Mouse (Mus musculus) heart, adult 8-10 months (tissue): ENCODE results near the gene Actr3. TPM values are rescaled to one million over a fixed set of nuclear protein-coding genes. Genes with fewer than 3 reads are reported as not detected.
A peak's percentile ranks its signal among the peaks of the same experiment; 100 is the strongest.

Experiments
- DNase-seq: peaks from one replicate; pipeline ENCODE4 v3.0.0; 2022; ENCODE audit warnings: low spot score
- total RNA-seq, 4 experiments: library from RNA; stranded (reverse); gene quantifications; 2 replicates each; pipeline ENCODE4 v1.2.4; 2022

The Actr3 gene
- total RNA-seq = 100 to 1,000 TPM in 2 of 4 experiments, 10 to 100 TPM in 2; 93.7 to 107 (median 101) TPM

DNA sequence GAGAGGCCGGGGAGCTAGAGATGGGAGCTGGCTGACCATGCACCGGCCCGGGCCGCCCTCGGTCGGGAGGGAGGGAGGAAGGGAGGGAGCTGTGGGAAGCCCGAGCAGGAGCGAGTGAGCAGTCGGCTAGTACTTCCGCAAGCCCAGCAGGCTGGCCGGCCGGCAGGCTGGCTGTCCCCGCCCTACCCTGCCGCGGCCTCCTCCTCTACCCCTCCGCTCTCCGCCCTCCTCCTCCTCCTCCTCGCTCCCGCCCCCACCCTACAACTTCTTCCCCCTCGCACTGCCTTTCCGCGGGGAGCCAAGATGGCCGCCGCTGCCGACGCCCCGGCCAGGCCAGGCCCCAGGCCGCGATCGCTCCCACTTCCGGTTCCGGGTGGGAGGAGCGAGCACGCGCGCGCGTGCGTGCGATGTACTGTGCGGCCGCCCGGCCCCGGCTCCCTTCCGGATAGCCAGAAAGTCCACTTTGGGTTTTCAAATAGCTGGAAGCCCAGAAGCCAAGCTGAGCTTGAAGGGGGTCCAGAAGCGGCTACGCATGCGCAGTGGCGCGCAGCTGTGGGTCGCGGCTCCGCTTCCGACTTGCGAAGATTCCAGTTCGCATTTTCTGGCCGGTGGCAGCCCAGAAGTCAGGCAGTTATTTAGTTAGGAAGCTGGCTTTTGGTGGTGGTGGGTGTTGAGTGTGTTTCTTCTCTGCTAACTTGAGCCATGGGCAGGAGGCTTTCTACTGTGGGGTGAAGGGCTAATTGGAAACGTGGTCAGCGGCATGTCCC, at the start of gene Actr3:
Gene Actr3, minus strand, starts transcription at position 359 of the 767 bp plus-strand sequence.
- DNase-seq = peak; percentile 100

DNA sequence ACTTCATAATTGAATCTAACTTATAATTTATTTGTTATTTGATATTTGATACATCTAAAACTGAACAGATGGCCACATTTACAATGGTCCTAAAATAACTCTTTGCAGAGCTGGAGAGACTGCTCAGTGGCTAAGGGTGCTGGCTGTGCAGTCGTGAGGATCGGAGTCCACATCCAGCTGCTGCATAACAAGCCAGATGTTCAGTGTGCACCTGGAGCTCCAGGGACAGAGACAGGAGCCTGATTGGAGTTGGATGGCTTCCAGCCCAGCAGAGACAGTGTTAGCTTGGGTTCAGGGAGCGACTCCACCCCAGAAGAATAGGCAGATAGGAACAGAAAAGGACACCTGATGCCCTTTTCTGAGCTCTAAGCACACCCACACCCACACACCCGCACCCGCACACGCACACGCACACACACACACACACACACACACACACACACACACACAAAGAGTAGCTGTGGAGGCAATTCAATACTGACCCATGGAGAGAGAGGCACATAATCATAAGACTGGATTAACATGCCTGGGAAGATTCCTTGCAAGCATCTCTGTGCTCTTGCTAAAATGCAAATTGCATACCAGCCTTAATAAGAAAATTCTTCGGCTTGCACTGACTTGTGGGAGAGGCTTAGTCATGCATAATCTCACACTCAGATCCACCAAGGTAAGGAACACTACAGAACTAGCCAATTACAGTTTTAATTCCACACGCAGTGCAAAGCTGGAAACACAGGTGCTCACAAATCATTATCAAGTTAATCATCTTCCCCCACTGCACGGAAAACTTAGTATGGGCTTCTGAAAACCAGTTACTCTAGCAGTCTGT, 47.1 kb upstream of the Actr3 start:
- DNase-seq = no peak

GRCm38 (mm10) chr1:125481842-125482241, 46.3 kb upstream of the Actr3 start:
- peak; percentile 11 for DNase-seq

- no peak for DNase-seq
Measured at GRCm38 (mm10) chr1:125478588-125478987, 43.1 kb upstream of the Actr3 start.

DNA sequence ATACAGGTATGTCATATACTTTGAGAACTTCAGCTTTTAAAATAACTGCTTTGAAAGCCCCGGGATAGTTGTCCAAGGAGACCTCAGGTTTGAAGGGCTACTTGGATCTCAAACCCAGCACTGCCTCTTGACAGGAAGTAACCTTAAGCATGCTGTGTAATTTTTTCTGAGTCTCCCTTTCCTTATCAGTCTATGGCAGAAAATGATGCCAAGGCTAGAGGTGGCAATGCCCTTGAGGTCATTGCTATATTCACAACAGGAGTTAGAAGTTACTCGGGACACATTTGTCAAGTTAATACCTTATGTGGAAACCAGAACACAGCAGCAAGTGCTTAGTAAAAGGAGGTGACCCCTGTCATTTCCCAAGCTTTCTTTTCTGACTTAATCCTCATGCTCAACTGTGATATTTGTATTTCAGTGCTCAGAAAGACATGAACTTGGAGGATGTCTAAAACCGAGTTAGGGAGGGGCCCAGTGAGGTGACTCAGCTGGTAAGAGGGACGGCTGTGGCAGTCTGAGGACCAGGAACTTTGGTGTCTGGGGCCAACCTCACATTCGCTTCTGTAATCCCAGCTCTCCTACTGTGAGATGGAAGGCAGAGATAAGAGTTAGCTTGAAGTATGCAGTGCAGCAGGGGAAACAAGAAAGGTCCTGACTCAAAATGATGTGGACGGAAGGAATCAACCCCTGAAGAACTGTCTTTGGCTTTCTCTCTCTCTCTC, 40.6 kb upstream of the Actr3 start:
- DNase-seq = no peak

DNA sequence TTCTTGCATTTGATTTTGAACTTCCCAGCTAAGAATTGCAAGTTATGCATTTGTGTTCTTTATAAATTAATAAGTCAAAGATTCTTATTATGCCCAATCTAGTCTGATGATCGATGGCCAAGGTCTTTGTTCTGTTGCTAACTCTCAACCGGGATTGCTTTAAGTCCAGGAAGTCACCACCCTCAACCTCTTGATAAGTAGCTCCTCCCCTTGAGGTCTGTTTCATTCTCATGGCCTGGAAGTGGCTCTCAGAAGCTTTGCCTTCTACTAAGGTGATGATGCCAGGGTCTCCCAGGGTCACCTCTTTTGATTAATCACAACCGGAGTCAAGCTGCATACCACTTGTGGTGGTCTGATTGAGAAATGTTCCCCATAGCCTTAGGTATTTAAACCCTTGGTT, 38.3 kb upstream of the Actr3 start:
- no peak for DNase-seq

GRCm38 (mm10) chr1:125473126-125473666, 37.7 kb upstream of the Actr3 start:
- peak; percentile 19 for DNase-seq

- DNase-seq = peak; percentile 17
Measured at GRCm38 (mm10) chr1:125470805-125471648, 35.5 kb upstream of the Actr3 start.

DNA sequence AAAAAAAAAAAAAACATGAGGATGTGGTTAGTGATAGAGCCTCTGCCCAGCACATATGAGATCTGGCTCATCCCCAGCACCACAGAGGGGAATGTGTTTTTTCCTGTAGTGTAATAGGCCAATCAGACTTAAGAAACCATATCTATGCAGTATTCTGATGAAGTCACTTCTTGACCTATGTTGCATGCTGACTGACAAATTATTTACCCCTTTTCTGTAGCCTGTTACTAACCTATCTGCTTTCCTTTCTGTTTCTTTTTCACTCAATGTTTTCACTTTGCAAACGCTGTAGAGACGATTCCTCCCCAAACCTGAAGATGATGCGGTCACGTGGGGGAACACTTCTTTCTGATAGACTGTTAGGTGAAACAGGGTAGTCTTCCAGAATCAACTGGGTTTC, 32.4 kb upstream of the Actr3 start:
- no peak for DNase-seq

GRCm38 (mm10) chr1:125466621-125467257, 31.2 kb upstream of the Actr3 start:
- DNase-seq = peak; percentile 34

DNA sequence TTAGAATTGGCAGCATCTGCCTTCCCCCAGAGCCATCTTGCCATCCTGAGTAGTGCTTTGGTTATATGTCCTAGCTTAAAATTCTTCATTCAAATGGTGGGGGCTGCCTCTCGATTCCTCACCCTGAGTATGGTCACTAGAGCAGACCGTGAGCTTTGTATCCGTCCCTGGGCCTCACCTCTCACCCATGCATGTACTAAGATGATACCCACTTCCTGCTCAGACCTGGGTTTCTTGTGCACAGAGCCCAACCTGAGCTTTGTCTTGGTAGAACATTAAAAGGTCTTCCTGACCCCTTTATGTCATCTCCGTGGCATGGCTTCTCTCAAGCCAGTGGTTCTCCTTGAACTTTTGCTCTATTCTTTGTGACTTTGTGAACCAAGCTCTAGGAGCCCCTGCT, 28.5 kb upstream of the Actr3 start:
- DNase-seq = no peak

GRCm38 (mm10) chr1:125463349-125463748, 27.8 kb upstream of the Actr3 start:
- DNase-seq = no peak

GRCm38 (mm10) chr1:125462917-125463316, 27.4 kb upstream of the Actr3 start:
- DNase-seq = no peak

GRCm38 (mm10) chr1:125458531-125458930, 23.0 kb upstream of the Actr3 start:
- DNase-seq = peak; percentile 40

- DNase-seq = no peak
Measured at GRCm38 (mm10) chr1:125455128-125455527, 19.6 kb upstream of the Actr3 start.

DNA sequence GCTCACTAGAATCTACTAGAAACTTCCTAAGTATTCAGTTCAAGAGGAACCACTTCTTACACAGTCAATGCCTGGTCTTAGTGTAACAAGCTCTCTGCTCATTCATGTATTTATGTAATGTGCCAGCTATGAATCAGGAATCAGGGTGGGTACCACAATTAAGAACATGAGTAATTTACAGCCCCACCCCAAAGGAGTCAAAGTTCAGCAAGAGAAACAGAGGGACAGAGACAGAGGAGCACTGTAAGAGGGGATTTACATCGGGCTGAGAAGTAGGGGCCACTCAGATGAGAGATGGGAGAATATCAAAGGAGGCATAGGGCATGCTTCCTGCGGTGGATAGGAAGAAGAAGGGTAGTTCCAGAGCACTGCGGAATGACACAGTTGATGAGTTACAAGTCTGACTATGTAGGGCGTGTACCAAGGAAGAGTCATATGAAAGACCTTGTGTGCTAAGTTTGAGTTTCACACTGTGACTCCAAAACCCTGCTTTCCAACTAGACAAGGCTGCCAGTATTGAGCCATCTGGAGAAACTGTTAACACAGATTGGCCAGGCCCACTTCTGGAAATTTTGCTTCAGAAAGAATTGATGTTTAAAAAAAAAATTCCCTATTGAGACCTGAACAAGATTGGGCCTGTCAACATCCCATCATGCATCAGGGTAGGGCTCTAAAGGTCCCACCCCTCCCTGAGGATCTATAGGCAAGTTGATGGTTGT, 14.9 kb upstream of the Actr3 start:
- no peak for DNase-seq

DNA sequence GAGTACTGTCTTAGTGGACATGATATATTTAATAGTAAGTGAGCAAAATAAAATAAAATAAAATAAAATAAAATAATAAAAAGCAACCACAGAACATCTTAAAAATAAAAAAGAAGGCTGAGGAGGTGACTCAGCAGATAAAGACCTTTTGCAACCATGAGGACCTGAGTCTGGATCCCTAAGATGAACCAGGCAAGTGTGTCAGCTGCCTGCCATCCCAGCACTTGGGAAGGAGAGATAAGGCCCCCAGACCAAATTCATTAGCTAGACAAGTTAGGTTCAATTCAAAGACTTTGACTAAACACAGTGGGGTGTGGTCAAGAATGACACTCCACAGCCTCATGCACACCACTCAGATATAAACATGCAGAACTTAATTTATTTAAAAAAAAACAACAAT, 12.4 kb upstream of the Actr3 start:
- DNase-seq = no peak

- DNase-seq = peak; percentile 22
Measured at GRCm38 (mm10) chr1:125441679-125442078, 6.2 kb upstream of the Actr3 start.

- DNase-seq = no peak
Measured at GRCm38 (mm10) chr1:125441251-125441650, 5.7 kb upstream of the Actr3 start.

- no peak for DNase-seq
Measured at GRCm38 (mm10) chr1:125439556-125439955, 4.0 kb upstream of the Actr3 start.
